Mouse (Mus musculus) subcutaneous adipose tissue, adult 2 months (tissue): ENCODE results near the gene Gm17660. TPM values are rescaled to one million over a fixed set of nuclear protein-coding genes. Genes with fewer than 3 reads are reported as not detected.

Experiments
- polyA plus RNA-seq: library from polyadenylated mRNA; depleted of rRNA; stranded (reverse); fragments of >200 nt; gene quantifications from 2 replicates; pipeline ENCODE4 v1.2.3, GENCODE M21; 2012; ENCODE audit warnings: low replicate concordance; rRNA removed

Gene Gm17660
- polyA plus RNA-seq, result not detected in 2 replicates

DNA sequence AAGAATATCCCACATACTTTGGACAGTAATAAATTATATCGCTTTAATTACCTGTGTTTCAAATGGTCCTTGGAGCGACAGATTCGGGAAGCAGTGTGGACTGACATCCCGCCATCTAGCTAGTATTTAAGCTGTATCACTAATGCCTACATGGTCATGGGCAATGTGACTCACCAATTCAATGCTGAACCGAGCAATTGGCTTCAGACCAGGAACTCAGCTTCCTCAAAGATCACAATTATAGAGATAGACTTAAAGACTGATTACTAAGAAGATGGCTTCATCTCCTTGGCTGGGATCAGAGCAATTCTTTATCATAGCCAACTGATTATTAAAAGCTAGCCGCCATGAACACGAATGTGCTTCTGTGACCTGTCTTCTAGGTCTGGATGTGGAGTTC is at the start of gene Gm17660:
Gene Gm17660 (minus strand): TSS at position 101 of the 400 bp plus-strand sequence.

DNA sequence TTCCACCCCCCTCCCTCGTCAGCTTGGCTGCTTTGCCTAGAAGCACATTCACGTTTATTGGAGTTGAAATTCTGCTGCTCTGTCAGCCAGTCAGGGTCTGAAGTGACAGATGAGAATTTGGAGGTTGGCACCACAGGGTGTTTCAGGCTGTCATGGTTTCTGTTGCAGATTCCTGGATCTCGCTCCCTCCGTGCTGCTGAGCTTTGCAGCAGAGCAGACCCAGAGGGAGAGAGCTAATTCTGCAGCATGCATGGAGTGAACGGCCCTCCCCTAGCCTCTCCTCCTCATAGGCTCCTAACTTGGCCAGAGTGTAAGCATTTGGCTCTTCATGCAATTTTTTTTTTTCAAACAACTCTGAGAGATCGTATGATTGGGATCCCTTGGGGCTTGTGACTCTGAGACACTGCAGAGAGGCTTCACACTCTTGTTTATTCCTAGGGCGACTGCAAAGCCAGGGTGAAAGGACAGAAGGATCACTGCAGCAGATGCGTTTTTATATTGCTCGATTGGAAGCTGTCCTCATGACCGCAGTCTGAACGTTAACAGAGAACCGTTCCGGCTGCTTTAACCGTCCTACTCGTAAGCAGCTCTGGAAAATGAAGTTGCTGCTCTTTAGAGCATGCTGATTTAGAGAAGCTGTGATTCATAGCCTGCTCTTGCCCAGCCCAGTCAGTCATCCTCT is 36.2 kb upstream of the Gm17660 start, which contains the start of gene Sparcl1:
Gene Sparcl1 (minus strand): TSS at position 243 of the 682 bp plus-strand sequence.

DNA sequence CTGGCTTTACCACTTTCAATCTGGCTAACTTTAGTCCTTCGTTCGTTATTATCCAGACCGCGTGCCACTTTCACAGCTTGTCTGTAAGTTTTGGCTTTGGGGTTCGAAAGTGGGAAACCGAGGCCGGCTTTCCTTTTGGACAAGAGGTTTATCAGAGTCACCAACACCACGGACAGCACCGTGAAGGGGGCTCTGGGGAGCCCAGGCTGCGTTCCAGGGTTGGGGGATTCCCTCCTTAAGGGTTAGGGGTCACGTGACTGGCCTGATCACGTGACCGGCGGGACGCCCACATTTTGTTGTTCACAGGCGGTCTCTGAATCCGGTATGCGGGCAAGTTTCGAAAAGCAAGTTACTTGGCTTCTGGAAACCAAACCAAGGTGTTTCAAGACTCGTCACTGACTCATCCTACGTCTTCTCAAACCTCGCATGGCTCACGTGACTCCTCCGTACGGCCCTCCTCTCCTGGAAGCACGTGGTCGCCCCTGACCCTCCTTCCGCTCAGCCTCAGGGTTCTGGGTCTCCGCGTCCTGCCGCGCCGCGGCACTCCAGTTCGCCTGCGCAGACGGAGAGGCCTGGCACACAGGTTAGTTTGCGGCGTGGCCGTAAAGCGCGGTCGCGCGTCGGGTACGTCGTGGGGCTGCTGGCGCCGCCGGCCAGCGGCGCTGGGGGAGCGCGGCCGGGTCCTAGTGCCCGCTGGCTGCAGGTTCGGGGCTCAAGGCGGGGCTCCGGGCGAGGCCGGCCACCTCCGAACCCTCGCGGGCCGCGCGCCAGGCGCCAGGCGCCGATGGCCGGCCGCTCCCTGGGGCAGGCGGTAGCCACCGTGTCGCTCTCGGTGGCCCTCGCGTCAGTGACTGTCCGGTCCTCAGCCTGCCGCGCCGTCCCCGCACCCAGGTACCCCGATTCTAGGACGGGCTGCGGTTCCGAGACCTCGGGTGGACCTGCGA is 30.9 kb downstream of the Gm17660 start, which contains the start of gene Nudt9:
Gene Nudt9 (plus strand): TSS at position 51 of the 944 bp plus-strand sequence.

DNA sequence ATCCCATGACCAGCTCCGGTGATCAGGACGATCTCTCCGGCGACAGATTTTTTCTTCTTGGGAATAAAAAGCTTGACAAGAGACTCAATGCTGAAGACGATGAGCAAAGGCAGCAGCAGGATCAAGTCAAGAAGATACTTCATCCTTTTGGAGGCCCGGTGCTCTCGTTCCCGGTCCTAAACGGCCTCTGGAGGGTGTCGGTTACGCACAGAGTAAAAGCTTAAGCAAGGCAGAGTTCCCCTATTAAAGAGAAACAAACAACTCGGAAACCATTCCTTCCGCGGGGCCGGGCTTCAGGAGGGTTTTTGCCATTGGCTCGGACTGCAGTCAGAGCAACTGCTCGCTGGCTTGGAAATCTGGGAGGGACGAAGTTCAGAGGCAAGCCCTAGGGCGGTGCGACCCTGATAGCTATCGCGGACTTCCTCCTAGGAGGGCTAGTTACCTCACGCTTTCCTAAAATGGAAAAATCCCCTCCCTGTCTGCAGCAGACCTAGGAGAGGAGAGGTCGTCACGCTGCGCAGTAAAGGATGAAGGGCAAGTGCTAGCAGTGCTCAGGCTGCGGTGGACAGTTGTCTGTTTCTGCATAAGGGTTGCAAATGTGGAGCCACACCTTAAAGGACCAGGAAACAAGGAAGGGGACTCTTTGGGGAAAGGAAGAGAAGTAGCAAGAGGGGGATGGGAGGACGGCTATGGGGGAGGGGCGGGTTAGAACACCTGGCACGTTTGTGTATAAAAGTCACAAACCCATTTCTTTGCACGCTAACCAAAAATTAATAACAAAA is 55.6 kb downstream of the Gm17660 start, which contains the start of gene Hsd17b11:
Gene Hsd17b11 (minus strand): TSS at position 323 of the 782 bp plus-strand sequence.

Other genes with a start within 250 kb of the Gm17660 start
- gene Klhl8, start 166.3 kb downstream of the Gm17660 start, polyA plus RNA-seq, result 12.9 and 14.3 TPM in 2 replicates
- 0.17 and 0.50 TPM in 2 replicates for gene Hsd17b13, start 100.2 kb downstream of the Gm17660 start, polyA plus RNA-seq
- 34.5 and 60.5 TPM in 2 replicates for gene Hsd17b11, start 55.7 kb downstream of the Gm17660 start, polyA plus RNA-seq
- 52.9 and 59.7 TPM in 2 replicates for gene Nudt9, start 31.3 kb downstream of the Gm17660 start, polyA plus RNA-seq
- 249 and 562 TPM in 2 replicates for gene Sparcl1, start 36.1 kb upstream of the Gm17660 start, polyA plus RNA-seq
- gene Dspp, start 93.1 kb upstream of the Gm17660 start, polyA plus RNA-seq, result not detected in 2 replicates
- 0.04 and 0.05 TPM in 2 replicates for gene Dmp1, start 125.0 kb upstream of the Gm17660 start, polyA plus RNA-seq
- gene Ibsp, start 221.6 kb upstream of the Gm17660 start, polyA plus RNA-seq, result not detected in 2 replicates
- not detected in 2 replicates for gene Mepe, start 247.7 kb upstream of the Gm17660 start, polyA plus RNA-seq